Mouse (Mus musculus) liver (tissue): ENCODE results near the gene Wdr89.

Experiments used
- DNase-seq: peaks from one replicate; pipeline ENCODE4 v3.0.0-alpha.2; 2020; ENCODE audit warnings: mixed read lengths

Gene Wdr89

GRCm38 (mm10) chr12:75666939-75667338 lies 2.4 kb downstream of the Wdr89 start:
- DNase-seq, result peak; percentile 9

- no peak for DNase-seq
Measured at GRCm38 (mm10) chr12:75664516-75664810, 4.9 kb downstream of the Wdr89 start.

- no peak for DNase-seq
Measured at GRCm38 (mm10) chr12:75663646-75664515, 5.5 kb downstream of the Wdr89 start.

- DNase-seq, result no peak
Measured at GRCm38 (mm10) chr12:75662376-75662775, 7.0 kb downstream of the Wdr89 start.

GRCm38 (mm10) chr12:75658403-75658802 lies 10.9 kb downstream of the Wdr89 start:
- DNase-seq, result no peak

GRCm38 (mm10) chr12:75656580-75656979 lies 12.8 kb downstream of the Wdr89 start:
- peak; percentile 29 for DNase-seq

- no peak for DNase-seq
Measured at GRCm38 (mm10) chr12:75654247-75654801, 15.0 kb downstream of the Wdr89 start.

GRCm38 (mm10) chr12:75649706-75650093 lies 19.6 kb downstream of the Wdr89 start:
- no peak for DNase-seq

- DNase-seq, result no peak
Measured at GRCm38 (mm10) chr12:75649058-75649705, 20.2 kb downstream of the Wdr89 start.

GRCm38 (mm10) chr12:75648281-75648680 lies 21.1 kb downstream of the Wdr89 start:
- no peak for DNase-seq

GRCm38 (mm10) chr12:75647663-75648062 lies 21.7 kb downstream of the Wdr89 start:
- no peak for DNase-seq

GRCm38 (mm10) chr12:75645780-75646179 lies 23.6 kb downstream of the Wdr89 start:
- no peak for DNase-seq

- DNase-seq, result no peak
Measured at GRCm38 (mm10) chr12:75641726-75642125, 27.6 kb downstream of the Wdr89 start.

GRCm38 (mm10) chr12:75638345-75638744 lies 31.0 kb downstream of the Wdr89 start:
- no peak for DNase-seq

- DNase-seq, result no peak
Measured at GRCm38 (mm10) chr12:75637103-75637502, 32.2 kb downstream of the Wdr89 start.

- no peak for DNase-seq
Measured at GRCm38 (mm10) chr12:75635771-75636430, 33.4 kb downstream of the Wdr89 start.

- no peak for DNase-seq
Measured at GRCm38 (mm10) chr12:75629618-75630017, 39.7 kb downstream of the Wdr89 start.

- no peak for DNase-seq
Measured at GRCm38 (mm10) chr12:75623292-75623691, 46.0 kb downstream of the Wdr89 start.

GRCm38 (mm10) chr12:75622835-75623234 lies 46.5 kb downstream of the Wdr89 start:
- DNase-seq, result no peak

GRCm38 (mm10) chr12:75616841-75617240 lies 52.5 kb downstream of the Wdr89 start:
- DNase-seq, result no peak

- DNase-seq, result peak; percentile 25
Measured at GRCm38 (mm10) chr12:75616158-75616791, 53.1 kb downstream of the Wdr89 start.

GRCm38 (mm10) chr12:75615556-75615955 lies 53.8 kb downstream of the Wdr89 start:
- DNase-seq, result no peak

- no peak for DNase-seq
Measured at GRCm38 (mm10) chr12:75612711-75613110, 56.6 kb downstream of the Wdr89 start.
